Mouse (Mus musculus) MEL (cell line): ENCODE results near the gene Eva1b. TPM values are rescaled to one million over a fixed set of nuclear protein-coding genes. Genes with fewer than 3 reads are reported as not detected.

ENCODE experiments used
- DNase-seq: peaks from one replicate; pipeline ENCODE4 v3.0.0; 2011; ENCODE audit warnings: low read depth, low spot score
- H3K27ac ChIP-seq: 2 replicates; pipeline ENCODE4 v1.5.1; 2012; ENCODE audit warnings: low read depth, mild to moderate bottlenecking, control low read depth, low read length, moderate library complexity; ENCODE audit not compliant: control insufficient read depth
- H3K27me3 ChIP-seq, 2 experiments: fragments of 150-350 bp in 1 of 2; sonication (generic) in 1 of 2; 2 replicates each; pipeline ENCODE4 v1.6.1; 2012; ENCODE audit warnings: low read length in 2 of 2, mild to moderate bottlenecking in 2 of 2, improper control_type of control experiment in 1 of 2, moderate library complexity in 1 of 2; ENCODE audit not compliant: insufficient read depth in 2 of 2, control insufficient read depth in 1 of 2
- H3K36me3 ChIP-seq, 2 experiments: 2 replicates each; pipeline ENCODE4 v1.6.1; 2012 to 2014; ENCODE audit warnings: low read length in 2 of 2, improper control_type of control experiment in 1 of 2, inconsistent platforms in 1 of 2, mild to moderate bottlenecking in 1 of 2; ENCODE audit not compliant: insufficient read depth in 2 of 2, control insufficient read depth in 1 of 2
- H3K4me1 ChIP-seq, 2 experiments: fragments of 150-350 bp in 1 of 2; sonication (generic) in 1 of 2; 2 replicates each; pipeline ENCODE4 v1.6.1; 2012; ENCODE audit warnings: low read length in 2 of 2, improper control_type of control experiment in 1 of 2, mild to moderate bottlenecking in 1 of 2; ENCODE audit not compliant: insufficient read depth in 2 of 2, control insufficient read depth in 1 of 2
- H3K4me3 ChIP-seq, 2 experiments: fragments of 150-350 bp in 1 of 2; sonication (generic) in 1 of 2; 2 replicates each; pipeline ENCODE4 v1.5.1; 2012; ENCODE audit warnings: low read depth in 2 of 2, low read length in 2 of 2, mild to moderate bottlenecking in 2 of 2, moderate library complexity in 2 of 2, control low read depth in 1 of 2, improper control_type of control experiment in 1 of 2; ENCODE audit not compliant: control insufficient read depth in 1 of 2, insufficient read depth in 1 of 2
- H3K79me2 ChIP-seq: 2 replicates; pipeline ENCODE4 v1.6.1; 2012; ENCODE audit warnings: mild to moderate bottlenecking, low read length, moderate library complexity; ENCODE audit not compliant: control insufficient read depth, poor library complexity, insufficient read depth
- H3K9ac ChIP-seq: 2 replicates; pipeline ENCODE4 v1.6.1; 2012; ENCODE audit warnings: low read depth, mild to moderate bottlenecking, control low read depth, low read length, moderate library complexity; ENCODE audit not compliant: control insufficient read depth, poor library complexity, severe bottlenecking
- H3K9me3 ChIP-seq: fragments of 150-350 bp; sonication (generic); replicated peaks from 2 replicates; pipeline ENCODE4 v1.6.1; 2012; ENCODE audit warnings: mild to moderate bottlenecking, low read length, improper control_type of control experiment, moderate library complexity; ENCODE audit not compliant: insufficient read depth
- E2F4 ChIP-seq: IDR thresholded peaks from 2 replicates; pipeline ENCODE4 v1.6.1; 2011; ENCODE audit warnings: low read depth, low read length, improper control_type of control experiment, borderline replicate concordance
- GATA1 ChIP-seq: IDR thresholded peaks from 2 replicates; pipeline ENCODE4 v1.6.1; 2011; ENCODE audit warnings: low read depth, low read length, improper control_type of control experiment
- MEF2A ChIP-seq: IDR thresholded peaks from 2 replicates; pipeline ENCODE4 v1.6.1; 2014; ENCODE audit warnings: low read depth, mild to moderate bottlenecking, inconsistent platforms, low read length, improper control_type of control experiment; ENCODE audit not compliant: poor library complexity, insufficient replicate concordance, severe bottlenecking; ENCODE audit errors: extremely low read depth
- MYB ChIP-seq: IDR thresholded peaks from 2 replicates; pipeline ENCODE4 v1.6.1; 2011; ENCODE audit warnings: mild to moderate bottlenecking, low read depth, low read length, improper control_type of control experiment
- POLR2AphosphoS2 ChIP-seq: IDR thresholded peaks from 2 replicates; pipeline ENCODE4 v1.6.1; 2011; ENCODE audit warnings: low read length, improper control_type of control experiment
- POLR2AphosphoS5 ChIP-seq: IDR thresholded peaks from 2 replicates; pipeline ENCODE4 v1.6.1; 2012; ENCODE audit warnings: low read depth, borderline replicate concordance, mild to moderate bottlenecking, inconsistent platforms, low read length, moderate library complexity, mixed read lengths
- RAD21 ChIP-seq: IDR thresholded peaks from 2 replicates; pipeline ENCODE4 v1.6.1; 2011; ENCODE audit warnings: mild to moderate bottlenecking, low read depth, low read length, improper control_type of control experiment
- RCOR1 ChIP-seq: IDR thresholded peaks from 2 replicates; pipeline ENCODE4 v1.6.1; 2012; ENCODE audit warnings: low read depth, mild to moderate bottlenecking, inconsistent platforms, low read length, improper control_type of control experiment
- TBP ChIP-seq: IDR thresholded peaks from 2 replicates; pipeline ENCODE4 v1.8.0; 2011; ENCODE audit warnings: low read depth, low read length, improper control_type of control experiment
- UBTF ChIP-seq: IDR thresholded peaks from 2 replicates; pipeline ENCODE4 v1.6.1; 2012; ENCODE audit warnings: low read depth, mild to moderate bottlenecking, inconsistent platforms, low read length, improper control_type of control experiment, moderate library complexity, borderline replicate concordance; ENCODE audit not compliant: insufficient read depth
- USF1 ChIP-seq: IDR thresholded peaks from 2 replicates; pipeline ENCODE4 v1.6.1; 2014; ENCODE audit warnings: low read depth, mild to moderate bottlenecking, inconsistent platforms, low read length, improper control_type of control experiment, moderate library complexity
- USF2 ChIP-seq, 2 experiments: IDR thresholded peaks; 2 replicates each; pipeline ENCODE4 v1.6.1; 2011 to 2012; ENCODE audit warnings: improper control_type of control experiment in 2 of 2, low read length in 2 of 2, borderline replicate concordance in 1 of 2, inconsistent platforms in 1 of 2, low read depth in 1 of 2, mild to moderate bottlenecking in 1 of 2; ENCODE audit not compliant: insufficient read depth in 1 of 2
- ZMIZ1 ChIP-seq: IDR thresholded peaks from 2 replicates; pipeline ENCODE4 v1.6.1; 2012; ENCODE audit warnings: low read depth, mild to moderate bottlenecking, inconsistent platforms, low read length, improper control_type of control experiment, moderate library complexity
- polyA plus RNA-seq, 2 experiments: library from polyadenylated mRNA; stranded (reverse) in 1 of 2; unstranded in 1 of 2; fragments of >175 nt in 1 of 2; fragments of >200 nt in 1 of 2; gene quantifications; 2 replicates each; pipeline versions ENCODE4 v1.2.1 to v1.2.4; 2012; ENCODE audit warnings: low replicate concordance in 2 of 2, low read depth in 1 of 2; ENCODE audit not compliant: insufficient read length in 2 of 2, insufficient read depth in 1 of 2, missing spikeins in 1 of 2
- total RNA-seq: library from RNA; depleted of rRNA; stranded (reverse); fragments of 300-350 nt; gene quantifications from 2 replicates; pipeline ENCODE4 v1.2.3, GENCODE M21; 2012

Eva1b gene
- total and polyA plus RNA-seq, 3 experiments, result 9.6 to 12.2 TPM; not detected in 1

DNA sequence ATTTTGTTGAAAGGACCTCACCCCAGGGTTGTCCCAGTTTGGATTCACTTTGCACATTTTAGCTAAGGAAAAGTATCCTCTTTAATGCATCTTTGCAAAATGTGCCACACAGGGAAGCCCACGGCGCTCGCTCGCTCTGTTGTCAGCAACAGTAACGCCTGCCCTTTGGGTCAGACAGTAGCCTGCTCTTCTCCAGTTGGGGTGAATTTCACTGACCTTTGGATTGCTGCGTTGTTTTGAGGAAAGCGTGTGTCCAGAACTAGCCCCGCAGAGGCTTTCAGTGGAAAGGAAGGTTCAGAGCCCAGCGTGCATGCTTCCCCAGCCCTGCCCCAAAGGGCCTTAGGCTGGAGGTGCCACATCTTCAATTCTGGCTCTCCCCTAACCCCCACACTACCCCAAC is 32.1 kb upstream of the Eva1b start:
- peaks cover 5 to 6% of the 10 kb centered on the region in 2 experiments for H3K4me1 ChIP-seq
- H3K36me3 ChIP-seq, result peaks cover 4 to 12% of the 10 kb centered on the region in 2 experiments; a peak in 3 of 4 replicates
- no peak overlapping the region for H3K4me3 ChIP-seq
- H3K27ac ChIP-seq, result no peak overlapping the region
- H3K27me3 ChIP-seq, result no peaks in the 10 kb centered on the region
- peaks cover 17% of the 10 kb centered on the region for H3K79me2 ChIP-seq
- no peak for TF ChIP-seq MYB
- TF ChIP-seq MEF2A, result no peak
- no peak for DNase-seq
- H3K9me3 ChIP-seq, result no peaks in the 10 kb centered on the region
- no peak overlapping the region for H3K9ac ChIP-seq

DNA sequence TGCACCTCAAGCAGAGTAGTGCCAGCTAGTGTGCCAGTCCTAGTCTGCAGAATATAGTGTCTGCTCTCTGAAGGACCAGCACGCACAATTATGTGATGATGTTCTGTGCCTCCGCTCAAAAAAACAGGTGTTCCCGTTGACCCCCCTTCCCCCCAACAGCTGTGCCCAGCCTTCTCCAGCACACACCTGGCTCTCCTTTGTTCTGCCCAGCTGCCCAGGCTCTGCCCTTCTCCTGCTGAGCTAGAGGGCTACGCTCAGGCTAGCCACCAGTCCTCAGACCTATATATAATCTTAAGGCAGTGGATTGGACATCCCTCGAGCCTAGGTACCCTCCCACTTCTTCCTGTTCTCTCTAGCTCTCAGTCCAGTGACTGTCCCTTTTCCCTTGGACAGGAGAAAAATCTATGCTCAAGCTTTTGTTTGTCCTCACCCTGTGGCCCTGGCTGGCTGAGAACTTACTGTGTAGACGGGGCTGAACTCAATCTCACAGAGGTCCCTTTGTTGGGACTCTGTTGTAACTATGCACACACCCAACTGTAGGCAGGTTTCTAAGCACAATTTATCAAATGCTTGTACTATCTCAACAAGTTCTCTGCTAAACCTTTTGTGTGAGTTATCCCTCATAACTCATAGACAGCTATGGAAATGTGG is 31.5 kb upstream of the Eva1b start:
- H3K36me3 ChIP-seq, result peaks cover 5 to 11% of the 10 kb centered on the region in 2 experiments; a peak in 3 of 4 replicates
- no peak overlapping the region for H3K27ac ChIP-seq
- no peak for DNase-seq
- no peaks in the 10 kb centered on the region for H3K9me3 ChIP-seq
- H3K4me1 ChIP-seq, result peaks cover 3 to 5% of the 10 kb centered on the region in 2 experiments
- peaks cover 15% of the 10 kb centered on the region for H3K79me2 ChIP-seq
- no peak for TF ChIP-seq MYB
- no peak for TF ChIP-seq TBP
- TF ChIP-seq GATA1, result no peak
- TF ChIP-seq E2F4, result no peak
- H3K9ac ChIP-seq, result no peak overlapping the region
- no peaks in the 10 kb centered on the region for H3K27me3 ChIP-seq
- no peak overlapping the region for H3K4me3 ChIP-seq

DNA sequence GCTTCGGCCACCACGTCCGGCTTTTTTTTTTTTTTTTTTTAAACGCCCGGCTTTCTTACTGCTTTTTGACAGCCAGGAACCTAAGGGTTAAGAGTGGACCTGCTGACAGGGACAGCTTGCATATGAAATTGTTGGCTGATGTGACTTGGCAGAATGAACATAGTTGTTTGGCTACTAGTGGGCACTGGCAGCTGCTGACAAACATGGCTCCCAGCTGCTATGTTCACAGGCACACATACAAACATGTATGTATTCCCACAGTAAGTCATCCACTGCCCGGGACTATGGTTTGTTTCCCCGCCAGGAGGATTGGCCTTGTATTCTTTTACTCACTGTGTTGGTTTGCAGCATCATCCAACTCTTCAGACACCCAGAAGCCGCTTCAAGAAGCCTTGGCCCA is 30.4 kb upstream of the Eva1b start:
- Histone ChIP-seq H3K36me3 (peaks cover under 1 to 6% of the 10 kb centered on the region in 2 experiments; a peak in 2 of 4 replicates), H3K9me3 (no peaks in the 10 kb centered on the region), H3K4me3 (no peak overlapping the region), H3K79me2 (peaks cover 7% of the 10 kb centered on the region), H3K27me3 (no peaks in the 10 kb centered on the region), H3K9ac (no peak overlapping the region), H3K27ac (no peak overlapping the region), H3K4me1 (no peaks in the 10 kb centered on the region)
- DNase-seq, result no peak
- TF ChIP-seq USF1 (no peak), UBTF (no peak), RCOR1 (no peak), RAD21 (no peak), POLR2AphosphoS5 (no peak), POLR2AphosphoS2 (no peak), ZMIZ1 (no peak), USF2 (IDR thresholded peaks at IDR 0.05; ENCODE audit: borderline replicate concordance in 1 of 2, insufficient read depth in 1 of 2, low read depth in 1 of 2, low read length in 2 of 2) (no peak)
